Mouse (Mus musculus): ENCODE results near the gene Slc5a4a. TPM values are rescaled to one million over a fixed set of nuclear protein-coding genes. Genes with fewer than 3 reads are reported as not detected.
A peak's percentile ranks its signal among the peaks of the same experiment; 100 is the strongest.

Gene Slc5a4a
- polyA plus RNA-seq, 1 experiment = not detected

- no peak for TF ChIP-seq CTCF (IDR thresholded peaks at IDR 0.05; ENCODE audit: low read depth, low read length)
- TF ChIP-seq POLR2A (IDR thresholded peaks at IDR 0.05; ENCODE audit: borderline replicate concordance, low read depth, low read length) = no peak
- no peak overlapping the region for H3K4me3 ChIP-seq (ENCODE audit: insufficient read depth, low read length)
- H3K4me1 ChIP-seq (ENCODE audit: control insufficient read depth, insufficient read depth, low read length) = no peaks in the 10 kb centered on the region
- H3K27ac ChIP-seq (ENCODE audit: insufficient read depth, low read depth, low read length) = no peak overlapping the region
These were observed 10.3 kb downstream of the Slc5a4a start for GRCm38 (mm10) chr10:76157528-76157927.

GRCm38 (mm10) chr10:76158009-76158408 is 10.8 kb downstream of the Slc5a4a start:
- H3K4me3 ChIP-seq (ENCODE audit: insufficient read depth, low read length) = no peak overlapping the region
- no peaks in the 10 kb centered on the region for H3K4me1 ChIP-seq (ENCODE audit: control insufficient read depth, insufficient read depth, low read length)
- no peak overlapping the region for H3K27ac ChIP-seq (ENCODE audit: insufficient read depth, low read depth, low read length)
- TF ChIP-seq CTCF (IDR thresholded peaks at IDR 0.05; ENCODE audit: low read depth, low read length) (no peak), POLR2A (IDR thresholded peaks at IDR 0.05; ENCODE audit: borderline replicate concordance, low read depth, low read length) (no peak)

GRCm38 (mm10) chr10:76174899-76175298 is 27.6 kb downstream of the Slc5a4a start:
- no peak overlapping the region for H3K4me3 ChIP-seq (ENCODE audit: insufficient read depth, low read length)
- H3K27ac ChIP-seq (ENCODE audit: insufficient read depth, low read depth, low read length) = no peak overlapping the region
- TF ChIP-seq CTCF (IDR thresholded peaks at IDR 0.05; ENCODE audit: low read depth, low read length) = no peak
- TF ChIP-seq POLR2A (IDR thresholded peaks at IDR 0.05; ENCODE audit: borderline replicate concordance, low read depth, low read length) = no peak
- no peaks in the 10 kb centered on the region for H3K4me1 ChIP-seq (ENCODE audit: control insufficient read depth, insufficient read depth, low read length)

- TF ChIP-seq POLR2A (IDR thresholded peaks at IDR 0.05; ENCODE audit: borderline replicate concordance, low read depth, low read length) = no peak
- no peak for TF ChIP-seq CTCF (IDR thresholded peaks at IDR 0.05; ENCODE audit: low read depth, low read length)
- Histone ChIP-seq H3K4me3 (ENCODE audit: insufficient read depth, low read length) (no peak overlapping the region), H3K4me1 (ENCODE audit: control insufficient read depth, insufficient read depth, low read length) (no peaks in the 10 kb centered on the region), H3K27ac (ENCODE audit: insufficient read depth, low read depth, low read length) (no peak overlapping the region)
These were observed 38.0 kb downstream of the Slc5a4a start for GRCm38 (mm10) chr10:76185216-76185615.

GRCm38 (mm10) chr10:76188010-76188409 is 40.8 kb downstream of the Slc5a4a start:
- H3K27ac ChIP-seq (ENCODE audit: insufficient read depth, low read depth, low read length) = no peak overlapping the region
- TF ChIP-seq POLR2A (IDR thresholded peaks at IDR 0.05; ENCODE audit: borderline replicate concordance, low read depth, low read length) (no peak), CTCF (IDR thresholded peaks at IDR 0.05; ENCODE audit: low read depth, low read length) (no peak)
- H3K4me3 ChIP-seq (ENCODE audit: insufficient read depth, low read length) = no peak overlapping the region
- H3K4me1 ChIP-seq (ENCODE audit: control insufficient read depth, insufficient read depth, low read length) = no peaks in the 10 kb centered on the region

- TF ChIP-seq CTCF (IDR thresholded peaks at IDR 0.05; ENCODE audit: low read depth, low read length) (no peak), POLR2A (IDR thresholded peaks at IDR 0.05; ENCODE audit: borderline replicate concordance, low read depth, low read length) (no peak)
- H3K4me1 ChIP-seq (ENCODE audit: control insufficient read depth, insufficient read depth, low read length) = no peaks in the 10 kb centered on the region
- no peak overlapping the region for H3K27ac ChIP-seq (ENCODE audit: insufficient read depth, low read depth, low read length)
- H3K4me3 ChIP-seq (ENCODE audit: insufficient read depth, low read length) = no peak overlapping the region
These were observed 54.2 kb downstream of the Slc5a4a start for GRCm38 (mm10) chr10:76201416-76201815.

GRCm38 (mm10) chr10:76201978-76202377 is 54.7 kb downstream of the Slc5a4a start:
- Histone ChIP-seq H3K4me3 (ENCODE audit: insufficient read depth, low read length) (no peak overlapping the region), H3K4me1 (ENCODE audit: control insufficient read depth, insufficient read depth, low read length) (no peaks in the 10 kb centered on the region), H3K27ac (ENCODE audit: insufficient read depth, low read depth, low read length) (no peak overlapping the region)
- no peak; the same call in 1 of the 2 replicates for TF ChIP-seq CTCF (IDR thresholded peaks at IDR 0.05; ENCODE audit: low read depth, low read length)
- TF ChIP-seq POLR2A (IDR thresholded peaks at IDR 0.05; ENCODE audit: borderline replicate concordance, low read depth, low read length) = no peak

- Histone ChIP-seq H3K4me3 (ENCODE audit: insufficient read depth, low read length) (peak overlapping the region; percentile 35), H3K4me1 (ENCODE audit: control insufficient read depth, insufficient read depth, low read length) (no peaks in the 10 kb centered on the region)
- no peak for TF ChIP-seq POLR2A (IDR thresholded peaks at IDR 0.05; ENCODE audit: borderline replicate concordance, low read depth, low read length)
- TF ChIP-seq CTCF (IDR thresholded peaks at IDR 0.05; ENCODE audit: low read depth, low read length) = no peak
These were observed 56.6 kb downstream of the Slc5a4a start for GRCm38 (mm10) chr10:76203798-76204283.

GRCm38 (mm10) chr10:76207262-76207796 is 60.1 kb downstream of the Slc5a4a start:
- no peaks in the 10 kb centered on the region for H3K4me1 ChIP-seq (ENCODE audit: control insufficient read depth, insufficient read depth, low read length)
- H3K27ac ChIP-seq (ENCODE audit: insufficient read depth, low read depth, low read length) = no peak overlapping the region
- H3K4me3 ChIP-seq (ENCODE audit: insufficient read depth, low read length) = no peak overlapping the region
- TF ChIP-seq POLR2A (IDR thresholded peaks at IDR 0.05; ENCODE audit: borderline replicate concordance, low read depth, low read length) (no peak), CTCF (IDR thresholded peaks at IDR 0.05; ENCODE audit: low read depth, low read length) (no peak)

More at GRCm38 (mm10) chr10:76203798-76204283, 56.6 kb downstream of the Slc5a4a start:
- H3K27ac ChIP-seq (ENCODE audit: insufficient read depth, low read depth, low read length) = no peak overlapping the region

GRCm38 (mm10) chr10:76209241-76209640 is 62.0 kb downstream of the Slc5a4a start:
- H3K27ac ChIP-seq (ENCODE audit: insufficient read depth, low read depth, low read length) = no peak overlapping the region
- no peak overlapping the region for H3K4me3 ChIP-seq (ENCODE audit: insufficient read depth, low read length)
- TF ChIP-seq POLR2A (IDR thresholded peaks at IDR 0.05; ENCODE audit: borderline replicate concordance, low read depth, low read length) (no peak), CTCF (IDR thresholded peaks at IDR 0.05; ENCODE audit: low read depth, low read length) (no peak)
- H3K4me1 ChIP-seq (ENCODE audit: control insufficient read depth, insufficient read depth, low read length) = no peaks in the 10 kb centered on the region
